In genomic region chr1:66992764-66993163, GRCm38 (mm10) we compare ENCODE assay signal across 8 mouse cellular contexts. TPM values are rescaled to one million over a fixed set of nuclear protein-coding genes. Genes with fewer than 3 reads are reported as not detected.
DNase-seq lines count a peak whose midpoint lies in the region; ATAC-seq and TF ChIP-seq lines count a peak whose summit lies in the region.

No protein-coding gene starts in this region.

- no peaks in the 10 kb centered on the region for H3K27me3 ChIP-seq in liver, embryonic 14.5 days (ENCODE audit: control insufficient read depth, insufficient read depth, low read length)

- TF ChIP-seq EP300 in liver, embryonic 14.5 days (IDR thresholded peaks at IDR 0.05; ENCODE audit: low read depth), result no peak

- no peak overlapping the region for H3K9ac ChIP-seq in liver, embryonic 14.5 days (replicated peaks)

- no peak overlapping the region for H3K4me2 ChIP-seq in liver, embryonic 14.5 days (ENCODE audit: low read depth)

- H3K4me3 ChIP-seq in liver, embryonic 14.5 days (ENCODE audit: insufficient read depth in 1 of 2, low read depth in 2 of 2, low read length in 2 of 2), result no peak overlapping the region

- peaks cover 0 to 3% of the 10 kb centered on the region in 2 experiments; a peak in 1 of 4 replicates for H3K4me1 ChIP-seq in liver, embryonic 14.5 days (replicated peaks; ENCODE audit: control insufficient read depth in 2 of 2, insufficient read depth in 2 of 2, low read length in 1 of 2)

- TF ChIP-seq CTCF in liver, embryonic 14.5 days (IDR thresholded peaks at IDR 0.05; ENCODE audit: low read depth), result peak; percentile 31; the same call in 1 of the 2 replicates

- ATAC-seq in frontal cortex, adult (ENCODE audit: low TSS enrichment), result peak; percentile 76
- no peak for ATAC-seq in liver, embryonic 14.5 days (ENCODE audit: insufficient read depth)
- ATAC-seq in megakaryocyte progenitor cell, adult 5-6 weeks (replicated peaks; ENCODE audit: poor library complexity), result peak; percentile 76

- no peaks in the 10 kb centered on the region for H3K36me3 ChIP-seq in liver, embryonic 14.5 days (replicated peaks; ENCODE audit: control insufficient read depth, insufficient read depth, low read depth)

- no peak for DNase-seq in frontal cortex, postnatal 25 days (ENCODE audit: low spot score in 2 of 2)
- DNase-seq in liver, embryonic 14.5 days (ENCODE audit: low read depth in 3 of 3, low spot score in 3 of 3), result peak in 1 of 3 experiments; percentile 19
- DNase-seq in liver, result no peak
- peak; percentile 55 for DNase-seq in embryo, embryonic 11 days
- DNase-seq in urinary bladder, postnatal 14 days (ENCODE audit: low spot score), result no peak
- DNase-seq in right cerebral cortex, postnatal 14 days, result no peak

- H3K27ac ChIP-seq in liver, embryonic 14.5 days, result no peak overlapping the region

- H3K9me3 ChIP-seq in liver, embryonic 14.5 days (ENCODE audit: control insufficient read depth, low read length), result no peaks in the 10 kb centered on the region

RNA-seq across cellular contexts. Expression of gene Lancl1, which starts 45.9 kb away (rescaled TPM):
- 10.4 and 16.1 TPM in 2 replicates for polyA plus RNA-seq in liver, embryonic 14.5 days (2012; rRNA removed)
- 24.0 and 25.8 TPM in 2 replicates for polyA plus RNA-seq in liver, embryonic 14.5 days (2014; fragmentation: Nextera tagmentation; extraction: Ambion mirVana)
- 49.9 and 50.4 TPM in 2 replicates for total RNA-seq in megakaryocyte progenitor cell, adult 5-6 weeks (2015)
- 29.6 and 38.9 TPM in 2 replicates for total RNA-seq in megakaryocyte progenitor cell, adult 5-6 weeks (2017)

RNA-seq across cellular contexts. Expression of gene Myl1, which starts 47.6 kb away (rescaled TPM):
- 0.20 TPM in 1 of 2 replicates, not detected in the other for polyA plus RNA-seq in liver, embryonic 14.5 days (2012; rRNA removed)
- polyA plus RNA-seq in liver, embryonic 14.5 days (2014; fragmentation: Nextera tagmentation; extraction: Ambion mirVana), result 0.55 TPM in 1 of 2 replicates, not detected in the other
- not detected in 2 replicates for total RNA-seq in megakaryocyte progenitor cell, adult 5-6 weeks (2015)
- total RNA-seq in megakaryocyte progenitor cell, adult 5-6 weeks (2017), result not detected in 2 replicates
